Mouse (Mus musculus) layer of hippocampus, adult 2 months (tissue): Measurements from ENCODE around the gene Prrx2. TPM values are rescaled to one million over a fixed set of nuclear protein-coding genes. Genes with fewer than 3 reads are reported as not detected.

Experiments
- DNase-seq, 2 experiments: peaks; one replicate each; pipeline ENCODE4 v3.0.0; 2022; ENCODE audit warnings: low spot score in 2 of 2
- H3K27ac ChIP-seq: fragments of 200-600 bp; 2 replicates; pipeline ENCODE4 v1.8.1; 2022
- H3K4me3 ChIP-seq: fragments of 200-600 bp; 2 replicates; pipeline ENCODE4 v1.8.1; 2022; ENCODE audit warnings: mild to moderate bottlenecking
- CTCF ChIP-seq: fragments of 200-600 bp; conservative IDR thresholded peaks from 2 replicates; pipeline ENCODE4 v1.8.1; 2022; ENCODE audit warnings: antibody characterized with exemption, mild to moderate bottlenecking, moderate library complexity
- total RNA-seq, 2 experiments: library from RNA; stranded (reverse); gene quantifications; 2 replicates each; pipeline ENCODE4 v1.2.3; 2021

Gene Prrx2
- total RNA-seq, 2 experiments from 2014 or later, result 1.4 to 2.5 TPM

GRCm38 (mm10) chr2:30893399-30893798 is 58.6 kb downstream of the Prrx2 start:
- no peak for TF ChIP-seq CTCF
- DNase-seq, result no peak
- Histone ChIP-seq H3K27ac (no peak overlapping the region), H3K4me3 (no peak overlapping the region)

DNA sequence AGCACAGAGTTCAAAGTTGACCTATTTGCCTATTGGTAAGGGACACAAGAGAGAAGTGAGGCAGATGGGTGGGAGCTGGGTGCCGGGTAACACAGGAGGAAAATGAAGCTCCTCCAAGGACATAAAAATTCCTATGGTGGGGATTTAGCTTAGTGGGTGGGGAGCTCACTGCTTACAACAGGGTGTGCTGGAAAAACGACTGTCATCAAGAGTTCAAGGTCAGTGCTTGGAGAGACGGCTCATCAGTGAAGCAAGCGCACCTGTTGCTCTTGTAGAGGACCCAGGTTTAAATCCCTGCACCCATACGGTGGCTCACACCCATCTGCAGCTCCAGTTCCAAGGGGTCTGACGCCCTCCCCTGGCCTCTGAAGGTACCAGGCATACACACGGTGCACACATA is 59.2 kb downstream of the Prrx2 start:
- TF ChIP-seq CTCF, result no peak
- no peak for DNase-seq
- H3K4me3 ChIP-seq, result no peak overlapping the region
- no peak overlapping the region for H3K27ac ChIP-seq

DNA sequence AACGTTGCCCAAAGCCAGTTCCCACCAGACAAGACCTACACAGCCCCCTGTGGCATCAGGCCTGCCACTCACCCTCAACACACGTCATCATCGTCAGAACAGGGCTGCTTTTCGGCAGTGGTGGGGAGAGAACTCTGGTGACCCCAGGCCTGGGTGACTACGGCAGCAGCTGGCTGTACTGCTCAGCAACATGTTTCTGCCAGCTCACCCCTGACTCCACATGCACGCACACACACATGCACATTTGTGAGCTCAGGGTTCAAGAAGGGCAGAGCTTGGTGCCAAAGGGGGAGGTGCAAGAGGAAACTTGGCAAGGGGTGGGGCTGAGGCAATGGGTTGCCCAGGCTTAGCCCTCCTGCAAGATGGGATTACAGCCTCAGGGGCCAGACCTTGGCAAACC is 62.5 kb downstream of the Prrx2 start:
- no peak overlapping the region for H3K27ac ChIP-seq
- no peak for TF ChIP-seq CTCF
- no peak for DNase-seq
- no peak overlapping the region for H3K4me3 ChIP-seq

DNA sequence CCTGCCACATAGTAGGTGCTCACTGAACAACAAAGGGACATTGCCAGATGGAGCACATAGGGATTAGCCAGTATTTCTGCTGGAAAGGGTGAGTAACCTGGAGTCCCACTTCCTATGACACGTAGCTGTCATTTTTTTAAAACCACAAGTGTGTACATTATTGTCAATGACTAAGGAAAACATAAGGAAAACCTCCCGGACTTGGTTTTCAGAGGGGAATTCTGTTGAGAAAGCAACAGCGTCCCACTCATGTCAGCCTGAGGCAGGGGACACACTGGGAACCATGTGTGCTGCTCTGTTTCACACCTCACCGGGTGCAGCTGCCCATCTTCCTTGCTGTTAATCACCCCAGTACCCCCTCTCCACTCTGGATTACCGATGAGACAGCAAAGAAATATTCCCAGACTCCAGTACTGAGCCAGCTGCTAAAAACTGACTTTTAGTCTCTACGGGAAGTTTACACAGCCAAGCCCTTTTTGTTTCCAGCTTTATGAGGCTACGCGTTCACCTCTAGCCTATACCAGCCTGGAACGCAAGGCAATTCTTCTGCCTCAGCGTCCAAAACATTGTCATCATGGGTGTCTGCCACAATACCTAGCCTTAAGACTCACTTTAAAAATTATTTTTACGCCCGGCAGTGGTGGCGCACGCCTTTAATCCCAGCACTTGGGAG is 64.8 kb downstream of the Prrx2 start:
- Histone ChIP-seq H3K4me3 (no peak overlapping the region), H3K27ac (no peak overlapping the region)
- no peak for DNase-seq
- no peak for TF ChIP-seq CTCF

GRCm38 (mm10) chr2:30901646-30902160 is 66.9 kb downstream of the Prrx2 start:
- no peak for TF ChIP-seq CTCF
- no peak overlapping the region for H3K4me3 ChIP-seq
- DNase-seq, result no peak
- no peak overlapping the region for H3K27ac ChIP-seq

- no peak for DNase-seq
- Histone ChIP-seq H3K4me3 (peak overlapping the region; percentile 47), H3K27ac (0 out of 2 replicates have a peak overlapping the region, but pooled peaks have one; percentile 32)
- no peak for TF ChIP-seq CTCF
Observed at GRCm38 (mm10) chr2:30902256-30902655, 67.5 kb downstream of the Prrx2 start.

DNA sequence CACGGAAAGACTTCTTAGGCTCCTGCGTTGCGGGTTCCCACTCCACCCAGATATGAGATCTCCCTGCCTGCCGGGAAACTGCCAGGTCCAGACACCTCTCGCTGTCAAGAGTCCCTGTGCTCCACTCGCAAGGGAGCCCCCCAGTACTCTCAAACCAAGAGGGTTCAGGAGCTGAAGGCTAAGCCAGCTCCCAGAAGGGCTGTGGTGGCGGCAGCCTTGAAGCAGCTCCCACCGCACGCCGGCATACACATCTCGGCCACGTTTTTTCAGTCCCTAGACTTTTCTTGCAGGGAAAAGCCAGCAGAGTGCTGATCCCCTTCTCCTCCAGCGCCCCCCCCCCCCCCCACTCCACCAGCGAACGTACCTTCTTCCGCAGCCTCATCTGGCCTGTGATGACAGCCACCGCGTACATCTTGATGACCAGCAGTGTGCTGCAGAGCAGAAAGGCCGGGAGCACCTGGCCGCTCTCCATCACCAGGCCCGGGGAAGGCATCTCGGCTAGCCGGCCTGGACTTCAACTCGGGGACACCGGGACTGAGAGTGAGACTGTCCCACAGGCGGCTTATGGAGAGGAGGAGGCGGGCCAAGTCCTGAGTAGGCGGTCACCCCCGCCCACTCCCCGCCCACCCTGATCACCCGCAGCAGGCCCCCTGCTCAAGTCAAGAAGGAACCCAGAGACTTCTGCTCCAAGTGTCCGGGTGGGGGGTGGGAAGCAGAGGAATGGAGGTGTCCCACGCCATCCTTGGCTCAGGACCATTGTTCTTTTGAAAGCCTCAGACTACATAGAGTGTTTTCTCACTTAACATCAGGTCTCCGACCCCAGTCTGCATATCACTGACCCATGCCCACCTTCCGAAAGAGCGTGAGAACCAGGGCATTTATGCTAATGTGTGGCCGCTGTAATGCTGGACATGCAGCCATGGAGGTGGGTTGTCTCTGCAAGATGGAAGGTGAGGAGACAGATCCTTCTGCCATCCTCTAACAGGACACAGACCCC is 68.3 kb downstream of the Prrx2 start:
- Histone ChIP-seq H3K4me3 (peak overlapping the region; percentile 47), H3K27ac (no peak overlapping the region)
- TF ChIP-seq CTCF, result no peak
- no peak for DNase-seq

DNA sequence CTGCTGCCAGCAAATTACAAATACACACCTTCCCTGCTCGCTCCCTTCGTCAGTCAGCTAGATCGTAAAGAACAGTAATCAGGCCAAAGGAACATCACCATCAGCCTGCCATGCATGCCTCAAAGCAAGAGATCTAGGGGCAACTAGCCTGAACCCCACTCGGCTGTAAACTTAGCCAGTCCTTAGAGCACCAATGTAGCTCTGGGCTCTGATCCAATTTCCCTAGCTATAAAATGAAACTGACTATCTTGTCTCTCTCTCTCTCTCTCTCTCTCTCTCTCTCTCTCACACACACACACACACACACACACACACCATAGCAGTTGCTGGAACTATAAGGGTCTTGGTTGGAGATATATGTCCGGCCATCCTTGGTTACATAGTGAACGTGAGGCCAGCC is 69.5 kb downstream of the Prrx2 start:
- no peak overlapping the region for H3K4me3 ChIP-seq
- DNase-seq, result no peak
- H3K27ac ChIP-seq, result no peak overlapping the region
- TF ChIP-seq CTCF, result no peak

- no peak for DNase-seq
- no peak overlapping the region for H3K4me3 ChIP-seq
- no peak overlapping the region for H3K27ac ChIP-seq
- no peak for TF ChIP-seq CTCF
Observed at GRCm38 (mm10) chr2:30904991-30905390, 70.2 kb downstream of the Prrx2 start.

DNA sequence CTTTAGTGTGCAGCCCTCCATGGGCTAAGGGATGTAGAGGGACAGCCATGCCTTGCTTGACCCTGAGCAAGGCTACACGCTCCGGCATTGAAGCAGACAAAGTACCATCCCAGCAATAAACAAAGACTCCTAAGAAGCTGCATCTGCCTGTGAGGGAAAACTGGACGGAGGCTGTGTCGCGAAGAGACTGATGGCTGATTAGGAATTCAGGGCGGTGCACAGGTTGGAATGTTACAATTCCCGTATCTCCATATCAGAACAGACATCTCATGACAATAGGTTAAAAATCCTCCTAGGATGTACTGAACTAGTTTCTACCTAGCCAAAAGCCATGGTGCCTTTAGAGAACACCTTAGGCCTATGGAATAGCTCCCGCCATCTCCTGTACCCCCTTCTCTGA is 71.1 kb downstream of the Prrx2 start:
- DNase-seq, result no peak
- no peak for TF ChIP-seq CTCF
- H3K27ac ChIP-seq, result no peak overlapping the region
- no peak overlapping the region for H3K4me3 ChIP-seq

DNA sequence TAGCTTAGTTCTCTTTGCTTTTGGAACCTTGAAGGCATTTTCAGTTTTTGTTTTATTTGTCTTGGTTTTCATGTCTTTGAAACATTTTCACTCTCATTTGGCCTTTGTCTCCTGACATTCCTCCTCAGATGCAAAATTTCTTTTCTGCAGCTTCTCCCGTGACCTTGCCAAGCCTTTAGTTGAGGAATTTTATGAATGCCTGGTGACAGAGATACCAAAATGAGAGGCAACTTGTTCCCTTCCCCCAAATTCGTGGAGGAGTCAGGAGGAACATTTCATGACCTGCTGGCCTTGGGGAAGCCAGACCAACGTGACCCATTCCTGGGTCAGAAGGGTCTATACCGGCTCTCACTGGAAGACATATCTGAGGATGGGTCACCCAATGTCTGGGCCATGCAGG is 71.9 kb downstream of the Prrx2 start:
- Histone ChIP-seq H3K4me3 (no peak overlapping the region), H3K27ac (no peak overlapping the region)
- no peak for DNase-seq
- TF ChIP-seq CTCF, result no peak

- Histone ChIP-seq H3K4me3 (no peak overlapping the region), H3K27ac (no peak overlapping the region)
- no peak for DNase-seq
- TF ChIP-seq CTCF, result no peak
Observed at GRCm38 (mm10) chr2:30912291-30912773, 77.6 kb downstream of the Prrx2 start.

- DNase-seq, result no peak
- Histone ChIP-seq H3K4me3 (no peak overlapping the region), H3K27ac (no peak overlapping the region)
- TF ChIP-seq CTCF, result no peak
Observed at GRCm38 (mm10) chr2:30913022-30913421, 78.2 kb downstream of the Prrx2 start.
